Mouse (Mus musculus) kidney, adult 18-20 months (tissue): ENCODE results near the gene Fig4.

Experiments used
- DNase-seq: peaks from one replicate; pipeline ENCODE4 v3.0.0; 2021

Fig4 gene

DNA sequence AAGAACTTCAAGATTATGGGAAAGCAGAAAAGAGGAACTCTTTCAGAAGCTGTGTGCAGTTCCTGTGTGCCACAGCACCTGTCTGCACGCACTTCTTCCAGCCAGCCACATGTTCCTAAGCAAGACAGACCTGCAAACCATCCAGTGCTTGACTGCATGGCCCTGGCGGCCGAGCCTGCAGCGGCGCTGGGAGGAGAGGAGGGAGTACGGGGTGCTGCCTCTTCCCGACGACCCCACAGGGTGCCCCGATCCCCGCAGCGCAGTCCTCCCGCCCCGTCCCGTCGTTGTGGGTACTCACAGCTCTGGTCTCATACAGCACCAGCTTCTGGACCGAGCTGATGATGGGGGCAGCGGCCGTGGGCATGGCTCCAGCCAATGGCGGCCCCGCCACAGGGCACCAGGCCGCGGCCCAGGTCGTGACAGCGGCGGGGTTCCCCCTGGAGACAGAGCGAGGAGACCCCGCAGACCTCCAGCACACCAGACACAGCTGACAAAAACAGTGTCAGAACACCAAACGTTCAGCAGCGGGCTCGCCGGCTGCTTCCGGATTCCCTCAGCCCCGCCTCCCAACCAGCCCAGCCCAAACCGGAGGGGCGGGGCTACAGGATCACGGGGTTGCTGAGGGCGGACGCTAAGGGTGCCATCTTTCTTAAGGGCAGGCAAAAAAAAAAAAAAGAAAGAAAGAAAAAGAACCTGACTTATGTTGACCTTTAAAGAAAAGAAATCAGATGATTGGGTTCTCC, at the start of gene Fig4:
Gene Fig4 (minus strand): TSS at position 572 of the 743 bp plus-strand sequence.
- peak; percentile 88 for DNase-seq

DNA sequence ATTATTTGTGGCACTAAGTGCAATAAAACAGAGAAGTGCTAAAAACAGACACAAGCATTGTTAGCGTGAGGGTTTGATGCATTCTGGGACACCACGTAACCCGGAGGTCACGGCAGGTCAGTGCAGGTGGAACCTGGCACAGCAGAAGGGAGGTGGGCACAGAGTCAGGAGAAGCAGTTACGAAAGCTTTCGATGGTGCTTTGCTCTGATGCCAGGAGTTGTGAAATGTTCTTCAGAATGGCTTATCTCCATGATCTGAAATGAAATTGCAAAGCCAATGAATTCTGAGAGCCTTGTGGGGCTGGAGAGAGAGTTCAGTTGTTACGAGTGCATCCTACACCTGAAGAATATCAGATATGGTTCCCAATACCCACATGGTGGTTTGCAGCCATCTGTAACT, 38.3 kb upstream of the Fig4 start:
- no peak for DNase-seq

DNA sequence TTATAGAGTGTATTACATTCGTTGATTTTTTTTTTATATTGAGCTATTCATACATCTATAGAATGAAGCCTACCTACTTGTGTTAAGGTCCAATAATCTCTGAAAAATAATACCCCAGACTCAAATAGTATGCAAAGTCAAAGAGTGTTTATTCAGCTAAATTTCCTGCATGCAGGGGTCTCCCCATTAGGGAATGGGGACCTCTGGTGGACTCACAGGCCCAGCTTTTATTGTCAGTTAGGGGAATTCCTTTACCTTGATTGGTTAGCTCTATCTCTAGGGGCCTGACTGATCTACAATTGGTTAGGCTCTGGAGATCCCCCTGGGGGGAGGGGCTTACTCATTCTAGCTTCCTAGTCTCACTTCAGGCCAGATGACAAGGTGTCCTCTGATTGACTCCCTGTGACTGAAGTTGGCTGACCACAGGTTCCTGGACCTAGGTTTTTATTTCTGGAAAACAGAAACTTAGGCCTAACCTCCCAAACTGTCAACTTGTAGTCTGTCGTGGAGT, 29.5 kb upstream of the Fig4 start:
- no peak for DNase-seq

GRCm38 (mm10) chr10:41315866-41316265, 12.8 kb upstream of the Fig4 start:
- DNase-seq = no peak

GRCm38 (mm10) chr10:41308205-41308604, 5.1 kb upstream of the Fig4 start:
- DNase-seq = no peak

- no peak for DNase-seq
Measured at GRCm38 (mm10) chr10:41304961-41305455, 1.9 kb upstream of the Fig4 start.

DNA sequence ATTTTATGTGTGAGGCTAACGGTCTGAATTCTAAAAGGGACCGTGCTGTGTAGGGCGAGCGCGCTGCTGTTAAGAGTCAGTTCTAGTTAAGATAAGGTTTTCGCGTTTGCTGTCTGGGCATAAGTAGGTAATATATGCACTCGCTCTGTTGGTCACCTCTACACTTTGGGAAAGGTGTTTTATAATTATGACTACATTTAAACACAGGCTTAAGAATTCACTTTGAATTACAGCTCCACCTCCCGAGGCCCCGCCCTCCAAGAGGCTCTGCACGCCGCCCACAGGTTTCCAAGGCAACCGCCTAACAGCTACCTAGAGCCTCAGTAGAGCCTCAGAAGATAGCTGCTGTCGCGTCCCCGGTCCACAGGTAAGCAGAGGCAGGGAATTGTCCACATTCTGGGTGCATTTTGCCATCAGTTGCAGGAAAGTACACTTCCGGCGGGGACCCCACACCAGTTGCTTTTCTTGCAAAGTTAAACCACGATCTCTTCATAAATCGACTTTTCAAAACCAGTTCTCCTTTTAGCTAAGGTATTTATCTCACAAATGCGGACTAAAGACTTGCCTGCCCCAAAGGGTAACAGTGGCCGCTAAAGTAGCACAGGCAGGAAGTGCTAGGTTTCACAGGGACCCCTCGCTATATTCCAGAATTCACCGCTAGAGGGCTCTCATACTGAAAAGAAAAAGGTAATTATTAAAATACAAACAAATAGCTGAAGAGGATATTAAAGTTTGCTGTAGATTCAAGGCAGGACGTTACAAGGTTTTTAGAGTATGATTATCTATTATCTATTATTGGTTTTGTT, 782 bp upstream of the Fig4 start, which contains the start of gene Ak9:
Gene Ak9 (plus strand): TSS at position 342 of the 806 bp plus-strand sequence.
- peak; percentile 93 for DNase-seq

- DNase-seq = no peak
Measured at GRCm38 (mm10) chr10:41300161-41300560, 2.9 kb downstream of the Fig4 start.

DNA sequence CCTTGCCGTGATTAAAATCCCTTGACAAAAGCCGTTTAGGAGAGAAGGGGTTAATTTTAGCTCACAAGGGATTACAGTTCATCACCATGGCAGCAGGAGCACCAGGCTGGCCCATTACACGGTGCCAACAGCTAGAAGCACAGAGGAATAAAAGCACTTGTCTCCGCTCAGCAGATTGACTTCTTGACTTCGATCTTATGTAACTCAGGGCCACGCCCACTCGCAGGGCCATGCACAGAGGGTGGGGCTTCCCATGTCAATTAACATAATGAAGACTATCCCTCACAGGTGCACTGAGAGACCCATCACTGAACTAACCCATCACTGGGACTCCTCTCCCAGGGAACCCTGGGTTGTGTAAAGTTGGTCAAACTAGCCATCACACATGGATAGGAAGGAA, 7.9 kb downstream of the Fig4 start:
- peak; percentile 17 for DNase-seq

- no peak for DNase-seq
Measured at GRCm38 (mm10) chr10:41294734-41295133, 8.3 kb downstream of the Fig4 start.

- DNase-seq = no peak
Measured at GRCm38 (mm10) chr10:41293019-41293418, 10.0 kb downstream of the Fig4 start.

DNA sequence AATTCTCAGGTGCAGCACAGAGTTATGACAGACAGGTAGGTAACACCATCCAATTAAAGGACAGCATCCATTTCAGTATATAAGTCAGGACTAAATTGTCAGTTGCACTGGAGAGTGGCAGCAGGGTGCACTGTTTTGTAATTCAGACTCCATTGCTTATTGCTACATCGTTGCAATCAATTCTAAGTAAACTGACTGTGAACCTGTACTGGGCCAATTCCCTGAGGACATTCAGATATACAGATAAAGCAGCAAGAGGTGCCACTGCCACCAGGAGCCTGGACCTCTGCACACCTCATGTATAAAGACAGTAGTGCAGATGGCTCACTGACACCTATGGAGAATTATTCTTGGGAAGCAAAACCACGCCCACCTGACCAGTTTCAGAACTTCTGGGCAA, 12.0 kb downstream of the Fig4 start:
- no peak for DNase-seq

DNA sequence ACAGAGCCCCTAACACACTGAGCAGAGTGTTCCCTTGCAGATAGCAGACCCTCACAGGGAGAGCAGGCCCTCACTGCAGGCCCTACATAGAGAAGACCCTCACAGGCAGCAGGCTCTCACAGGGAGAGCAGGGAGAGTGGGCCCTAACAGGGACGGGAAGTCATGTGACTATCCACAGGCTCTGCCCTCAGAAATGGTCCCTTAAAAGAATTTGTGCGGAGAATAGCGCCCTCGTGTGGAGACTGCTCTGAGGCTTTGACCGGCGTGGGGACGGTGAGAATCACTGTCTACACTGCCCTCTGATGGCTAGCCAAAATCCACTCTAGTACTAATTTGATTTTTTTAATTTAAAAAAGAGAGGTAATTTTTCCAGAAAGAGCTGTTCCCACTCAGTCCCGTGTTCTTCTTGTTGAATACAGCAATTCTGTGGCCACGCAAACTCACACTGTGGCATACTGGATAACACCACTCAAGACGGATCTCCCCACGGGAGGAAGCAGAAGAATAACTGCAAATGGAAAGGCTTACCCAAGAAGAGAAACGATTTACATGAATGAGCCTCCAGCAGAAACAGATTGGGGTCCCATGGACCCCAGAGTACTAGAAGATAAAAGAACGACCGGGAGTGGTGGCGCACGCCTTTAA, 14.2 kb downstream of the Fig4 start:
- DNase-seq = peak; percentile 77

DNA sequence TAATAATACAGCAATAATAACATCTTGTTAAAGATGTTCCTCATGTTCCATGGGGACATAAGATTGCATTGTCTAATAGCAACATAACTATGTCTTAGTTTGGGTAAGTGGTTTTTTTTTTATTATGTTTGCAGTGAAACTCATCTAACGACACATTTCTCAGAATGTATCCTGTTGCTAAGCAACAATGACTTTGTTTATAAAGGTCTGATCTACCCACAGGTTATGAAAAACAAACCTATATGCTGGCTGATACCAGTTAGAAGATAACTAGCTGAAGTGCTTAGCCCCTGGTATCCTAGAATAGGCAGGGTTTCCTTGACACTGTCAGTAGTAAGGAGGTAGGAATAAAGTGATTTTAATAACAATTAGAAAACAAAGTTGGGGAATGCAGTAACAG, 15.0 kb downstream of the Fig4 start:
- DNase-seq = no peak

- no peak for DNase-seq
Measured at GRCm38 (mm10) chr10:41287618-41288017, 15.4 kb downstream of the Fig4 start.

- DNase-seq = no peak
Measured at GRCm38 (mm10) chr10:41282086-41282485, 21.0 kb downstream of the Fig4 start.

DNA sequence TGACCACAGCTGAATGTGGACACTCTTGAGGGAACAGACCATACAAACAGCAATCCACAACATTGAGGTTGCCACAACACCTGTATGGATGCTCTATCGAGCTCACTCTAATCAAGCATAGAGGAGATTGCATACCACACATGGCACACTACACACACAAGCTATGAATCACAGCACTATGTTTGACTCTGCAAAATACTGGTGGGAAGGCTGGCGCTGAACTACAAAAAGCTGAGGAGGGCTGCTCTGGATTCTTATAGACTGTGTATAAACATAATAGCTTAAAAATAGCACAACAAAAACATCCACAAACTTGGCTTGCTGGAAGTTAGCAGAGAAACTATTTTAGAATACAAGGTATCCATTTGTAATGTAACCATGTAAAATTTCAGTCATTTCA, 22.3 kb downstream of the Fig4 start:
- no peak for DNase-seq

DNA sequence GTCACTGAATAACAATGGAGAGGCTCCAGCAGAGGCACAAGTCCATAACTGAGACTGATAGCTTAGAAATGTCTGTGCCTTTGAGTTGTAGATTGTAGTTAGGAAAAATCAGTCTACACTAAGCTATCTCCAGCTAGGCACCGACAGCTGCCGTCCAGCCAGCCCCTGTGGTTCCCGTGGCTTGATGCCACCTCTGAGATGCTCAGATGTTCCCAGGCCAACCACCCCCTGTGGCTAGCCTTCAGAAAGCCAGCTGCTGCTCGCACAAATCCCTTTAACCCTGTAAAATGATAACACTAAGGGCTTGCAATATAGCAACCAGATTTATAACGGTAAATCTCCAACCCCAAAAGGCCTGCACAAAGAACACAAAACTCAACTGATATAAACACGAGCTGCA, 22.9 kb downstream of the Fig4 start:
- no peak for DNase-seq

GRCm38 (mm10) chr10:41278808-41279207, 24.3 kb downstream of the Fig4 start:
- no peak for DNase-seq

DNA sequence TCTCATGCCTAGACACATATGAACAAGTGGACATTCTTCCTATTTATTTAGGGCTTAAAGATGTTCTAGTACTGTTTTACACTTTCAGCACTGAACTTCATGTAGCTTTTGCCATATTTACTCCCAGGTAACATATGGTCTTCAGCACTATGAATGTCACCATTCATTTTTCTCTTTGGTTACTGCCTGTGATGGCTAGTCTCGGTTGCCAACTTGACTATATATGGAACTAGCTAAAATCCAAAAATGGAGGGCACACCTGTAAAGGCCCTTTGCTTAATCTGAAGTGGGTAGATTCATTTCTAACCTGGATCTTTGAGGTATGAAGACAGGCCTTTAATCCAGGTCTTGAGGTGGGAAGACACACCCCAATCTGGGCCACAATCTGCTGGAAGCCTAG, 28.2 kb downstream of the Fig4 start:
- DNase-seq = no peak

- DNase-seq = no peak
Measured at GRCm38 (mm10) chr10:41271860-41272259, 31.2 kb downstream of the Fig4 start.

DNA sequence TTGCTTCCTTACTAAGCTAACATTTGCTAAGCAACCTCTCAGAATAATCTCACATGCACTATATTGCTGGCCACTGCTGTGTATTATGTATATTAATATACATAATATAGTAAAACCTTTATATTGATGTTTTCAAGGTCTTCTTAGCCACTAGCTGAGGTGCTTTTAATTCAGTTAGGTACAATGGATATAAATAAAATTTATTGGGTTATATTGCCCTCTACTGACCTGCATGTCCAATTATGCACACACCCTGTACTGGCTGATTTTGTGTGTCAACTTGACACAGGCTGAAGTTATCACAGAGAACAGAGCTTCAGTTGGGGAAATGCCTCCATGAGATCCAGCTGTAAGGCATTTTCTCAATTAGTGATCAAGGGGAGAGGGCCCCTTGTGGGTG, 41.2 kb downstream of the Fig4 start:
- no peak for DNase-seq

DNA sequence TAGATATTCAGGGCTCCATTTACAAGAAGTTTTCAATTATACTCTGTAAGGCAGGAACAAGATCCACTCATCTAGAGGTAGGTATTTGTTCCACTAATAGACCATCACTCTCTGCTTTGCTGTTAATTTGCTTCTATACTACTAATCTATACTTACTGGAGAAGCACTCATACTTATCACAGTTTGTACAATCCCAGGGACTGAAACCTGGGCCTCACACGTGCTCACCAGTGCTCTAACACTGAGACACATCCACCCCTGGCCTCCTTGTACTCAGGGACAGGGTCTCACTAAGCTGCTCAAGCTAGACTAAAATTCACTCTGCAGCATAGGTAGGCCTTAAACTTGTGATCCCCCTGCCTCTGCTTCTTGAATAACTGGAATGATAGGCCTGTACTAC, 41.8 kb downstream of the Fig4 start:
- DNase-seq = no peak
